Mouse (Mus musculus) spleen, postnatal 10 days (tissue): ENCODE data around the gene Nfe2l2.

ENCODE experiments used
- DNase-seq, 2 experiments: peaks; one replicate each; pipeline ENCODE4 v3.0.0; 2021 to 2022; ENCODE audit warnings: low spot score in 2 of 2

Gene Nfe2l2

GRCm38 (mm10) chr2:75704234-75705161 lies at the start of gene Nfe2l2:
Gene Nfe2l2 (minus strand): TSS chr2:75704641.
- DNase-seq, result peak; percentile 97 to 100

- DNase-seq, result no peak
Measured at GRCm38 (mm10) chr2:75752306-75753175, 48.1 kb upstream of the Nfe2l2 start.

- no peak for DNase-seq
Measured at GRCm38 (mm10) chr2:75751896-75752295, 47.5 kb upstream of the Nfe2l2 start.

- no peak for DNase-seq
Measured at GRCm38 (mm10) chr2:75750869-75751268, 46.4 kb upstream of the Nfe2l2 start.

- no peak for DNase-seq
Measured at GRCm38 (mm10) chr2:75750043-75750718, 45.7 kb upstream of the Nfe2l2 start.

GRCm38 (mm10) chr2:75748841-75749240 lies 44.4 kb upstream of the Nfe2l2 start:
- no peak for DNase-seq

GRCm38 (mm10) chr2:75737006-75737503 lies 32.6 kb upstream of the Nfe2l2 start:
- no peak for DNase-seq

- DNase-seq, result no peak
Measured at GRCm38 (mm10) chr2:75734196-75734865, 29.9 kb upstream of the Nfe2l2 start.

GRCm38 (mm10) chr2:75733177-75733576 lies 28.7 kb upstream of the Nfe2l2 start:
- no peak for DNase-seq

- DNase-seq, result no peak
Measured at GRCm38 (mm10) chr2:75731929-75732328, 27.5 kb upstream of the Nfe2l2 start.

- no peak for DNase-seq
Measured at GRCm38 (mm10) chr2:75731233-75731651, 26.8 kb upstream of the Nfe2l2 start.

GRCm38 (mm10) chr2:75730052-75730451 lies 25.6 kb upstream of the Nfe2l2 start:
- DNase-seq, result no peak

- no peak for DNase-seq
Measured at GRCm38 (mm10) chr2:75724863-75725445, 20.5 kb upstream of the Nfe2l2 start.

- DNase-seq, result no peak
Measured at GRCm38 (mm10) chr2:75723481-75723880, 19.0 kb upstream of the Nfe2l2 start.

- DNase-seq, result no peak
Measured at GRCm38 (mm10) chr2:75722893-75723292, 18.5 kb upstream of the Nfe2l2 start.

- DNase-seq, result no peak
Measured at GRCm38 (mm10) chr2:75720236-75721027, 16.0 kb upstream of the Nfe2l2 start.

- DNase-seq, result no peak
Measured at GRCm38 (mm10) chr2:75719331-75719869, 15.0 kb upstream of the Nfe2l2 start.

GRCm38 (mm10) chr2:75716046-75717016 lies 11.9 kb upstream of the Nfe2l2 start:
- no peak for DNase-seq
